Mouse (Mus musculus) G1E (cell line): ENCODE results near the gene Jazf1.

ENCODE experiments used
- CTCF ChIP-seq: IDR thresholded peaks from 2 replicates; pipeline ENCODE4 v1.5.1; 2012; ENCODE audit warnings: low read depth, low read length, inconsistent platforms, mixed read lengths
- GATA1 ChIP-seq: IDR thresholded peaks from 2 replicates; pipeline ENCODE4 v1.6.1; 2012; ENCODE audit warnings: borderline replicate concordance, low read length, inconsistent platforms, mixed read lengths
- GATA2 ChIP-seq: IDR thresholded peaks from 2 replicates; pipeline ENCODE4 v1.6.1; 2012; ENCODE audit warnings: low read depth, low read length, inconsistent platforms, borderline replicate concordance
- POLR2AphosphoS5 ChIP-seq: IDR thresholded peaks from 2 replicates; pipeline ENCODE4 v1.6.1; 2012; ENCODE audit warnings: low read depth, low read length, inconsistent platforms; ENCODE audit not compliant: insufficient replicate concordance

GRCm38 (mm10) chr6:52848199-52848598 is 220.2 kb downstream of the Jazf1 start:
- no peak for TF ChIP-seq CTCF
- no peak for TF ChIP-seq GATA2
- TF ChIP-seq GATA1, result no peak
- TF ChIP-seq POLR2AphosphoS5, result no peak
